Mouse (Mus musculus) forebrain, embryonic 14.5 days (tissue): ENCODE data around the gene Mettl23. TPM values are rescaled to one million over a fixed set of nuclear protein-coding genes. Genes with fewer than 3 reads are reported as not detected.

Experiments
- ATAC-seq: fragments of 200-750 bp; cut with Nextera tagmentation; 2 replicates; pipeline ENCODE4 v1.8.0; 2017; ENCODE audit warnings: mild to moderate bottlenecking, moderate library complexity
- DNase-seq: peaks from one replicate; pipeline ENCODE4 v3.0.0-alpha.2; 2015; ENCODE audit warnings: low spot score
- H3K27ac ChIP-seq: fragments of 300-500 bp; sonication (generic); 2 replicates; pipeline ENCODE4 v1.5.1; 2014; ENCODE audit warnings: low read depth, mild to moderate bottlenecking, control low read depth, low read length, moderate library complexity
- H3K27me3 ChIP-seq: fragments of 300-500 bp; sonication (generic); replicated peaks from 2 replicates; pipeline ENCODE4 v1.6.1; 2014; ENCODE audit warnings: low read length, control low read depth, mixed read lengths; ENCODE audit not compliant: control insufficient read depth, insufficient read depth
- H3K36me3 ChIP-seq: fragments of 300-500 bp; sonication (generic); 2 replicates; pipeline ENCODE4 v1.6.1; 2014; ENCODE audit warnings: low read length, control low read depth; ENCODE audit not compliant: control insufficient read depth, insufficient read depth
- H3K4me1 ChIP-seq: fragments of 300-500 bp; sonication (generic); 2 replicates; pipeline ENCODE4 v1.6.1; 2014; ENCODE audit warnings: antibody characterized with exemption, low read length, control low read depth; ENCODE audit not compliant: control insufficient read depth, insufficient read depth
- H3K4me2 ChIP-seq: fragments of 300-500 bp; sonication (generic); 2 replicates; pipeline ENCODE4 v1.6.1; 2014; ENCODE audit warnings: mild to moderate bottlenecking, control low read depth, low read length
- H3K4me3 ChIP-seq: fragments of 300-500 bp; sonication (generic); 2 replicates; pipeline ENCODE4 v1.5.1; 2014; ENCODE audit warnings: low read depth, low read length, control low read depth
- H3K9ac ChIP-seq: fragments of 300-500 bp; sonication (generic); 2 replicates; pipeline ENCODE4 v1.6.1; 2014; ENCODE audit warnings: mild to moderate bottlenecking, low read length, control low read depth, moderate library complexity
- H3K9me3 ChIP-seq: fragments of 300-500 bp; sonication (generic); replicated peaks from 2 replicates; pipeline ENCODE4 v1.6.1; 2016; ENCODE audit warnings: low read length, control low read depth, mixed read lengths; ENCODE audit not compliant: control insufficient read depth
- WGBS: fragments of 180-500 bp; shearing (Covaris S2); extraction: QIAGEN DNeasy Blood & Tissue Kit; methylation state at CpG from one replicate; pipeline ENCODE4 v1.1.7; 2014; 5-methylcytosine and 5-hydroxymethylcytosine counted together
- polyA plus RNA-seq: library from polyadenylated mRNA; unstranded; fragments of >200 nt; fragmentation: Nextera tagmentation; extraction: Ambion mirVana; gene quantifications from 2 replicates; pipeline ENCODE4 v1.2.1, GENCODE M21; 2014

The Mettl23 gene
- polyA plus RNA-seq, 1 experiment from 2014 or later, result 100 TPM

GRCm38 (mm10) chr11:116808811-116809395 is 34.2 kb upstream of the Mettl23 start:
- H3K9ac ChIP-seq, result no peak overlapping the region
- no peaks in the 10 kb centered on the region for H3K27me3 ChIP-seq
- DNase-seq, result no peak
- ATAC-seq, result no peak
- WGBS, result 79% methylated on average over 11 of the region's 11 CpGs
- H3K9me3 ChIP-seq, result no peaks in the 10 kb centered on the region
- no peak overlapping the region for H3K4me2 ChIP-seq
- no peak overlapping the region for H3K27ac ChIP-seq
- peaks cover 23% of the 10 kb centered on the region for H3K4me1 ChIP-seq
- no peaks in the 10 kb centered on the region for H3K36me3 ChIP-seq
- H3K4me3 ChIP-seq, result no peak overlapping the region

GRCm38 (mm10) chr11:116809520-116809919 is 33.6 kb upstream of the Mettl23 start:
- Histone ChIP-seq H3K4me1 (peaks cover 29% of the 10 kb centered on the region), H3K36me3 (no peaks in the 10 kb centered on the region), H3K9ac (no peak overlapping the region), H3K27me3 (no peaks in the 10 kb centered on the region), H3K27ac (no peak overlapping the region), H3K4me3 (no peak overlapping the region), H3K9me3 (no peaks in the 10 kb centered on the region), H3K4me2 (no peak overlapping the region)
- ATAC-seq, result no peak
- DNase-seq, result no peak
- 75% methylated on average over 8 of the region's 8 CpGs for WGBS

- no peaks in the 10 kb centered on the region for H3K36me3 ChIP-seq
- H3K4me3 ChIP-seq, result peak overlapping the region; percentile 25
- peak overlapping the region; percentile 97 for H3K27ac ChIP-seq
- peak overlapping the region; percentile 66 for H3K9ac ChIP-seq
- H3K4me1 ChIP-seq, result peaks cover 34% of the 10 kb centered on the region
- ATAC-seq (no peak; the same call in 1 of the 2 replicates), DNase-seq (peak; percentile 69)
- WGBS, result 49% methylated on average over 11 of the region's 11 CpGs
- H3K4me2 ChIP-seq, result peak overlapping the region; percentile 66
- H3K9me3 ChIP-seq, result no peaks in the 10 kb centered on the region
- H3K27me3 ChIP-seq, result no peaks in the 10 kb centered on the region
Observed at GRCm38 (mm10) chr11:116810528-116810927, 32.5 kb upstream of the Mettl23 start.

GRCm38 (mm10) chr11:116810983-116811901 is 31.8 kb upstream of the Mettl23 start:
- peak overlapping the region; percentile 66 for H3K9ac ChIP-seq
- H3K9me3 ChIP-seq, result no peaks in the 10 kb centered on the region
- peak overlapping the region; percentile 97 for H3K27ac ChIP-seq
- WGBS, result 5% methylated on average over 29 of the region's 32 CpGs
- DNase-seq, result peak; percentile 94
- H3K4me1 ChIP-seq, result peaks cover 34% of the 10 kb centered on the region
- H3K36me3 ChIP-seq, result no peaks in the 10 kb centered on the region
- H3K27me3 ChIP-seq, result no peaks in the 10 kb centered on the region
- H3K4me2 ChIP-seq, result peak overlapping the region; percentile 66
- H3K4me3 ChIP-seq, result peak overlapping the region; percentile 25
- ATAC-seq, result peak; percentile 93

GRCm38 (mm10) chr11:116812793-116813529 is 30.1 kb upstream of the Mettl23 start:
- DNase-seq (peak; percentile 80), ATAC-seq (peak; percentile 10; the same call in 1 of the 2 replicates)
- Histone ChIP-seq H3K4me3 (no peak overlapping the region), H3K4me2 (no peak overlapping the region), H3K27ac (peak overlapping the region; percentile 97), H3K9me3 (no peaks in the 10 kb centered on the region), H3K4me1 (peaks cover 34% of the 10 kb centered on the region), H3K36me3 (no peaks in the 10 kb centered on the region), H3K27me3 (no peaks in the 10 kb centered on the region), H3K9ac (no peak overlapping the region)
- 43% methylated on average over 21 of the region's 21 CpGs for WGBS

GRCm38 (mm10) chr11:116813610-116814009 is 29.5 kb upstream of the Mettl23 start:
- Histone ChIP-seq H3K4me1 (peaks cover 34% of the 10 kb centered on the region), H3K4me3 (no peak overlapping the region), H3K9ac (no peak overlapping the region), H3K27ac (peak overlapping the region; percentile 74), H3K27me3 (no peaks in the 10 kb centered on the region), H3K4me2 (no peak overlapping the region), H3K36me3 (no peaks in the 10 kb centered on the region), H3K9me3 (no peaks in the 10 kb centered on the region)
- ATAC-seq, result no peak
- no peak for DNase-seq
- whole genome bisulfite sequencing, result 68% methylated on average over 13 of the region's 13 CpGs

- Histone ChIP-seq H3K27ac (peak overlapping the region; percentile 74), H3K36me3 (no peaks in the 10 kb centered on the region), H3K4me1 (peaks cover 34% of the 10 kb centered on the region), H3K4me2 (peak overlapping the region; percentile 7; the same call in 1 of the 2 replicates), H3K27me3 (no peaks in the 10 kb centered on the region), H3K9ac (peak overlapping the region; percentile 40; the same call in 1 of the 2 replicates), H3K4me3 (no peak overlapping the region), H3K9me3 (no peaks in the 10 kb centered on the region)
- peak; percentile 68 for DNase-seq
- 9% methylated on average over 20 of the region's 20 CpGs for WGBS
- ATAC-seq, result 0 out of 2 replicates have a peak, but pooled peaks have one; percentile 1
Observed at GRCm38 (mm10) chr11:116814076-116814883, 28.8 kb upstream of the Mettl23 start.

- DNase-seq (no peak), ATAC-seq (no peak)
- peak overlapping the region; percentile 40; the same call in 1 of the 2 replicates for H3K9ac ChIP-seq
- H3K36me3 ChIP-seq, result no peaks in the 10 kb centered on the region
- H3K27me3 ChIP-seq, result no peaks in the 10 kb centered on the region
- H3K4me3 ChIP-seq, result no peak overlapping the region
- WGBS, result 33% methylated on average over 7 of the region's 7 CpGs
- peak overlapping the region; percentile 7; the same call in 1 of the 2 replicates for H3K4me2 ChIP-seq
- H3K9me3 ChIP-seq, result no peaks in the 10 kb centered on the region
- H3K4me1 ChIP-seq, result peaks cover 34% of the 10 kb centered on the region
- peak overlapping the region; percentile 74 for H3K27ac ChIP-seq
Observed at GRCm38 (mm10) chr11:116814884-116815415, 28.1 kb upstream of the Mettl23 start.
